Comparison of ENCODE assay signal across 11 mouse cellular contexts in genomic region chr6:22446621-22447310, GRCm38 (mm10).
DNase-seq lines count a peak whose midpoint lies in the region; ATAC-seq and TF ChIP-seq lines count a peak whose summit lies in the region.
"Had no signal": no experiment of that assay in that cellular context is flagged by ENCODE, and none has a peak within 500 bp of the region (broad histone marks: within the 10 kb centered on the region; RNA-seq: fewer than 3 reads in every experiment).

No protein-coding gene starts in this region.

- no peak overlapping the region for H3K4me2 ChIP-seq in liver, postnatal 0 days (ENCODE audit: low read depth, low read length)
- no peak overlapping the region for H3K4me2 ChIP-seq in liver, embryonic 12.5 days
- H3K4me2 ChIP-seq: heart, embryonic 12.5 days; hindbrain, embryonic 13.5 days had no signal

- H3K4me3 ChIP-seq in liver, postnatal 0 days (ENCODE audit: low read depth, low read length), result no peak overlapping the region
- no peak overlapping the region for H3K4me3 ChIP-seq in liver, embryonic 12.5 days
- peak overlapping the region; percentile 46 for H3K4me3 ChIP-seq in E14TG2a.4 (replicated peaks; ENCODE audit: low read length)
- H3K4me3 ChIP-seq: heart, embryonic 12.5 days; hindbrain, embryonic 13.5 days; limb, embryonic 10.5 days had no signal

- no peaks in the 10 kb centered on the region for H3K27me3 ChIP-seq in liver, postnatal 0 days (ENCODE audit: insufficient read depth, low read length)
- H3K27me3 ChIP-seq in liver, embryonic 12.5 days (replicated peaks), result no peaks in the 10 kb centered on the region
- no peaks in the 10 kb centered on the region for H3K27me3 ChIP-seq in E14TG2a.4 (ENCODE audit: insufficient read depth, low read length)
- H3K27me3 ChIP-seq: heart, embryonic 12.5 days; hindbrain, embryonic 13.5 days had no signal

- no peak for DNase-seq in liver, postnatal 0 days
- DNase-seq in ZHBTc4 (ENCODE audit: low read depth, low spot score), result peak; percentile 80
- DNase-seq in thymus, postnatal 25 days, result peak; percentile 23
- DNase-seq in right cerebral cortex, postnatal 10 days (ENCODE audit: low spot score in 2 of 2), result no peak
- DNase-seq in frontal cortex, postnatal 36 days (ENCODE audit: low spot score in 2 of 2), result no peak
- DNase-seq: cerebellum, adult 8-10 months had no signal

- H3K9ac ChIP-seq in liver, postnatal 0 days (replicated peaks), result no peak overlapping the region
- H3K9ac ChIP-seq in liver, embryonic 12.5 days, result no peak overlapping the region
- H3K9ac ChIP-seq: heart, embryonic 12.5 days; hindbrain, embryonic 13.5 days had no signal

- no peak overlapping the region for H3K27ac ChIP-seq in liver, postnatal 0 days (ENCODE audit: low read depth)
- no peak overlapping the region for H3K27ac ChIP-seq in liver, embryonic 12.5 days
- H3K27ac ChIP-seq: hindbrain, embryonic 13.5 days; limb, embryonic 10.5 days had no signal

- H3K36me3 ChIP-seq in liver, postnatal 0 days (replicated peaks; ENCODE audit: insufficient read depth, low read length), result no peaks in the 10 kb centered on the region
- H3K36me3 ChIP-seq in liver, embryonic 12.5 days, result no peaks in the 10 kb centered on the region
- no peaks in the 10 kb centered on the region for H3K36me3 ChIP-seq in E14TG2a.4 (ENCODE audit: insufficient read depth, low read length)
- H3K36me3 ChIP-seq: heart, embryonic 12.5 days; hindbrain, embryonic 13.5 days; limb, embryonic 10.5 days had no signal

- TF ChIP-seq CTCF in liver, postnatal 0 days (IDR thresholded peaks at IDR 0.05; ENCODE audit: low read depth), result peak; percentile 34
- peak; percentile 77 for TF ChIP-seq CTCF in E14TG2a.4 (conservative IDR thresholded peaks at IDR 0.05; ENCODE audit: low read length)

- peaks cover 8% of the 10 kb centered on the region for H3K4me1 ChIP-seq in liver, postnatal 0 days (ENCODE audit: insufficient read depth)
- 0 out of 2 replicates have a peak, but pooled peaks cover 6% of the 10 kb centered on the region for H3K4me1 ChIP-seq in liver, embryonic 12.5 days
- peaks cover 48% of the 10 kb centered on the region for H3K4me1 ChIP-seq in E14TG2a.4 (replicated peaks; ENCODE audit: low read depth, low read length)

- 78% methylated on average over 15 of the region's 15 CpGs for WGBS in liver, postnatal 0 days (ENCODE audit: insufficient replicate concordance)
- 73% methylated on average over 15 of the region's 15 CpGs for WGBS in liver, embryonic 12.5 days (ENCODE audit: insufficient replicate concordance)

- no peaks in the 10 kb centered on the region for H3K9me3 ChIP-seq in liver, postnatal 0 days (ENCODE audit: low read length)
- no peaks in the 10 kb centered on the region for H3K9me3 ChIP-seq in liver, embryonic 12.5 days (replicated peaks)
- 0 out of 2 replicates have a peak, but pooled peaks cover 4% of the 10 kb centered on the region for H3K9me3 ChIP-seq in E14TG2a.4 (ENCODE audit: low read length)
- H3K9me3 ChIP-seq: heart, embryonic 12.5 days; hindbrain, embryonic 13.5 days; limb, embryonic 10.5 days had no signal

- no peak for ATAC-seq in liver, postnatal 0 days
- no peak for ATAC-seq in liver, embryonic 12.5 days

- no peak for TF ChIP-seq EP300 in liver, postnatal 0 days (IDR thresholded peaks at IDR 0.05; ENCODE audit: low read depth)

Comparison
In these comparisons a context has a peak if more than half of its experiments do, and no peak if none do; other contexts are left out.
1. DNase-seq: peak in ZHBTc4 (single experiment) and thymus, postnatal 25 days (single experiment); none in liver, postnatal 0 days (single experiment), right cerebral cortex, postnatal 10 days (0 of 2) and frontal cortex, postnatal 36 days (0 of 2).